ENCODE assay signal across 23 mouse cellular contexts in genomic region chr9:77992276-77992675, GRCm38 (mm10). TPM values are rescaled to one million over a fixed set of nuclear protein-coding genes. Genes with fewer than 3 reads are reported as not detected.
DNase-seq lines count a peak whose midpoint lies in the region; ATAC-seq lines count a peak whose summit lies in the region.
"Had no signal": no experiment of that assay in that cellular context is flagged by ENCODE, and none has a peak within 500 bp of the region (broad histone marks: within the 10 kb centered on the region; RNA-seq: fewer than 3 reads in every experiment).

No protein-coding gene starts in this region.

- no peaks in the 10 kb centered on the region for H3K9me3 ChIP-seq in heart, embryonic 12.5 days (replicated peaks)
- no peaks in the 10 kb centered on the region for H3K9me3 ChIP-seq in liver, embryonic 15.5 days (replicated peaks)
- H3K9me3 ChIP-seq in midbrain, embryonic 14.5 days (ENCODE audit: control insufficient read depth, low read length), result no peaks in the 10 kb centered on the region
- H3K9me3 ChIP-seq: embryonic facial prominence, embryonic 15.5 days; forebrain, embryonic 13.5 days; hindbrain, embryonic 15.5 days; neural tube, embryonic 12.5 days had no signal

- peaks cover 23% of the 10 kb centered on the region for H3K4me1 ChIP-seq in heart, embryonic 12.5 days (replicated peaks)
- H3K4me1 ChIP-seq in liver, embryonic 15.5 days (replicated peaks), result peaks cover 41% of the 10 kb centered on the region
- H3K4me1 ChIP-seq in midbrain, embryonic 14.5 days (ENCODE audit: control insufficient read depth, insufficient read depth, low read length), result no peaks in the 10 kb centered on the region
- H3K4me1 ChIP-seq: forebrain, embryonic 13.5 days; hindbrain, embryonic 15.5 days; neural tube, embryonic 12.5 days had no signal

- no peaks in the 10 kb centered on the region for H3K36me3 ChIP-seq in heart, embryonic 12.5 days
- H3K36me3 ChIP-seq in liver, embryonic 15.5 days (replicated peaks), result no peaks in the 10 kb centered on the region
- no peaks in the 10 kb centered on the region for H3K36me3 ChIP-seq in midbrain, embryonic 14.5 days (ENCODE audit: control insufficient read depth, insufficient read depth, low read length)
- H3K36me3 ChIP-seq: embryonic facial prominence, embryonic 15.5 days; hindbrain, embryonic 15.5 days; neural tube, embryonic 12.5 days had no signal

- no peak overlapping the region for H3K4me2 ChIP-seq in heart, embryonic 12.5 days
- H3K4me2 ChIP-seq in liver, embryonic 15.5 days, result peak overlapping the region; percentile 5; the same call in 1 of the 2 replicates
- H3K4me2 ChIP-seq in midbrain, embryonic 14.5 days (ENCODE audit: low read length), result no peak overlapping the region
- H3K4me2 ChIP-seq: embryonic facial prominence, embryonic 15.5 days; forebrain, embryonic 13.5 days; hindbrain, embryonic 15.5 days; lung, embryonic 14.5 days; neural tube, embryonic 12.5 days had no signal

- no peak for ATAC-seq in heart, embryonic 12.5 days (ENCODE audit: insufficient number of reproducible peaks, low FRiP score)
- ATAC-seq in liver, embryonic 15.5 days (ENCODE audit: insufficient read depth), result no peak
- ATAC-seq in midbrain, embryonic 14.5 days (ENCODE audit: low FRiP score, low TSS enrichment), result no peak
- ATAC-seq: forebrain, embryonic 13.5 days; intestine, postnatal 0 days had no signal

- no peak overlapping the region for H3K27ac ChIP-seq in heart, embryonic 12.5 days (ENCODE audit: poor library complexity, severe bottlenecking)
- peak overlapping the region; percentile 92 for H3K27ac ChIP-seq in liver, embryonic 15.5 days (replicated peaks)
- H3K27ac ChIP-seq in midbrain, embryonic 14.5 days (replicated peaks; ENCODE audit: low read depth, low read length), result no peak overlapping the region
- H3K27ac ChIP-seq: embryonic facial prominence, embryonic 15.5 days; forebrain, embryonic 13.5 days; hindbrain, embryonic 15.5 days; kidney, postnatal 0 days; neural tube, embryonic 12.5 days had no signal

- H3K27me3 ChIP-seq in heart, embryonic 12.5 days (replicated peaks), result no peaks in the 10 kb centered on the region
- no peaks in the 10 kb centered on the region for H3K27me3 ChIP-seq in liver, embryonic 15.5 days
- no peaks in the 10 kb centered on the region for H3K27me3 ChIP-seq in midbrain, embryonic 14.5 days (ENCODE audit: control insufficient read depth, insufficient read depth, low read length)
- H3K27me3 ChIP-seq: CH12.LX; embryonic facial prominence, embryonic 15.5 days; forebrain, embryonic 13.5 days; hindbrain, embryonic 15.5 days; neural tube, embryonic 12.5 days had no signal

- no peak overlapping the region for H3K4me3 ChIP-seq in heart, embryonic 12.5 days
- H3K4me3 ChIP-seq in liver, embryonic 15.5 days (replicated peaks), result no peak overlapping the region
- no peak overlapping the region for H3K4me3 ChIP-seq in midbrain, embryonic 14.5 days (replicated peaks; ENCODE audit: low read depth, low read length)
- H3K4me3 ChIP-seq: embryonic facial prominence, embryonic 15.5 days; forebrain, embryonic 13.5 days; hindbrain, embryonic 15.5 days; neural tube, embryonic 12.5 days had no signal

- no peak overlapping the region for H3K9ac ChIP-seq in heart, embryonic 12.5 days
- no peak overlapping the region for H3K9ac ChIP-seq in liver, embryonic 15.5 days
- no peak overlapping the region for H3K9ac ChIP-seq in midbrain, embryonic 14.5 days (replicated peaks; ENCODE audit: low read length)
- H3K9ac ChIP-seq: embryonic facial prominence, embryonic 15.5 days; forebrain, embryonic 13.5 days; hindbrain, embryonic 15.5 days; lung, embryonic 14.5 days; neural tube, embryonic 12.5 days had no signal

- peak; percentile 35 to 39 for DNase-seq in heart, adult 18-20 months
- DNase-seq in 416B (ENCODE audit: low read depth) (peak; percentile 34), adipocyte (ENCODE audit: low spot score) (peak; percentile 48)
- DNase-seq in kidney, postnatal 14 days, result no peak
- DNase-seq in midbrain, embryonic 14.5 days, result no peak
- DNase-seq: cerebellum, adult 18-20 months; lung, embryonic 14.5 days; right cerebral cortex, postnatal 4 days had no signal

- 84% methylated on average over 6 of the region's 6 CpGs for WGBS in heart, embryonic 12.5 days
- 85% methylated on average over 6 of the region's 6 CpGs for WGBS in liver, embryonic 15.5 days (ENCODE audit: insufficient replicate concordance)
- WGBS in midbrain, embryonic 14.5 days, result 94% methylated on average over 6 of the region's 6 CpGs

RNA-seq across cellular contexts. Expression of gene Gcm1, which starts 59.4 kb away (rescaled TPM):
- total RNA-seq in heart, adult 18-20 months (2021), result not detected
- not detected in 2 replicates for polyA plus RNA-seq in heart, embryonic 12.5 days (2016; fragmentation: Nextera tagmentation; extraction: Ambion mirVana)
- polyA plus RNA-seq in liver, embryonic 15.5 days (2015; fragmentation: Nextera tagmentation; extraction: Ambion mirVana), result not detected in 2 replicates
- polyA plus RNA-seq in midbrain, embryonic 14.5 days (2014; fragmentation: Nextera tagmentation; extraction: Ambion mirVana), result not detected in 2 replicates
- total RNA-seq: CH12.LX; layer of hippocampus, postnatal 10 days; left cerebral cortex, postnatal 36 days; midbrain, postnatal 0 days had no signal
- polyA plus RNA-seq: brain, embryonic 14.5 days; cortical plate, adult 2 months; embryonic facial prominence, embryonic 15.5 days; forebrain, embryonic 13.5 days; heart, embryonic 14.5 days; hindbrain, embryonic 15.5 days; intestine, postnatal 0 days; midbrain, postnatal 0 days; neural tube, embryonic 12.5 days had no signal

Comparison
In these comparisons a context has a peak if more than half of its experiments do, and no peak if none do; other contexts are left out.
1. DNase-seq: peak in heart, adult 18-20 months (2 of 2), 416B (single experiment) and adipocyte (single experiment); none in kidney, postnatal 14 days (single experiment) and midbrain, embryonic 14.5 days (single experiment).